Mouse (Mus musculus): ENCODE measurements around the gene B230217C12Rik.

DNA sequence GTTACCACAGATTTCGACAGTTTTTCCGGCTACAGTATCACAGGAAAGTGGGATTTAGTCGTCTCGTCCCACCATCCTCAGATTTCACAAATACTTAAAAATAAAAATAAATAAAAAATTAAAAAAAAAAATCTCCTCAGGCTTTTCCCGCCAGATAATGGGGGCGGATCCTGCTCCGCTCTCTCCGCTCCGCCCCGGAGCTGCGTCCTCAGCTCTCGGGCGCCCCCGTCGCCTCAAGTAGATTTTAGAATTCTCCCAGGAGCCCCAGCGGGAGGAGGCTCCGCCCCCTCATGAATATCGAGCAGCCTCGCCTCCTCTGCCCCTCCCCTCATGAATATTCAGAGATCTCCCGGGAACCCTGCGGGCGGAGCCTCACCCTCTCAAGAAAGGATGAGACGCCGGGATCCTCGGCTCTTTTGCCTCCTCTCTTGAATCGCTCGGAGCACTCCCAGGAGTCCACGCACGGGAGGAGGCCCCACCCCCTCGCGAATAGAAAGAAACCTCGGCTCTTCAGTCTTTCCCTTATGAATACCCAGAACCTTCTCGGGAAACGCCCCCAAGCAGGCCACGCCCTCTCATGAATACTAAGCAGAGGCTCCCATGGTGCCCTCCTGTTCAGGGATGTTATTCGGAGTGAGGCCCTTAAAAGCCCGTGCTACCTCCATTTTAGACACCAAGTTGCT is 43.5 kb downstream of the B230217C12Rik start, which contains the start of gene Fbxo47:
- peak; percentile 60 for TF ChIP-seq CTCF (IDR thresholded peaks at IDR 0.05; ENCODE audit: control insufficient read depth, insufficient read depth, low read length)
- peak; percentile 53; the same call in 1 of the 2 replicates for TF ChIP-seq POLR2A (IDR thresholded peaks at IDR 0.05; ENCODE audit: borderline replicate concordance, control insufficient read depth, low read depth, low read length)

Data from bone marrow, adult 2 months (tissue).